Mouse (Mus musculus) liver, embryonic 14.5 days (tissue): Measurements from ENCODE around the gene C130079G13Rik.

ENCODE experiments used
- CTCF ChIP-seq: IDR thresholded peaks from 2 replicates; pipeline ENCODE4 v1.5.1; 2016; ENCODE audit warnings: antibody characterized with exemption, low read depth, control low read depth
- EP300 ChIP-seq: IDR thresholded peaks from 2 replicates; pipeline ENCODE4 v1.6.1; 2016; ENCODE audit warnings: antibody characterized with exemption, low read depth

GRCm38 (mm10) chr3:59974591-59974990 is 49.6 kb downstream of the C130079G13Rik start:
- no peak for TF ChIP-seq CTCF
- TF ChIP-seq EP300, result no peak
